Mouse (Mus musculus) spleen, adult 2 months (tissue): ENCODE data around the gene Zdhhc25.

Source experiments
- CTCF ChIP-seq: fragments of 200-500 bp; IDR thresholded peaks from 2 replicates; pipeline ENCODE4 v1.5.1; 2011; ENCODE audit warnings: mild to moderate bottlenecking, inconsistent platforms; ENCODE audit not compliant: insufficient read depth, insufficient read length, insufficient replicate concordance; ENCODE audit errors: extremely low read depth
- POLR2A ChIP-seq: fragments of 200-500 bp; IDR thresholded peaks from 2 replicates; pipeline ENCODE4 v1.6.1; 2011; ENCODE audit warnings: low read depth, low read length, inconsistent platforms

DNA sequence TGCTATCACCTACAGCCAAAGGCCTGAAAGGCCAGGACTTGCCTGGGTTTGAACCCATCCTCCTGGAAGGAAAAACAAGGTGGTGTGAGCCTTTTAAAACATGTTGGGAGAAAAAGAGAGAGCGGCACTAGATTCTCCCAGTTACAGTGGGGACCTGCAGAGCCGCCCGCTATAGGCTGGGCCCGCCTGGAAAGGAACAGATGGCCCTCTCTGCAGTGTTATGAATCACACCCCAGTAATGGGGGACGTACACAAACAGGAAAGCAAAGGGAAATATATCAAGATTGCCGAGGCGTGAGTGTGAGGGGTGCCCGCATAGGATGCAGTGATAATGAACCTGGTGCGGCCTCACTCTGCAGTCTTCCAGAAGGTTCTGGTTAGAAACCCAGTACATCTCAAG, 47.2 kb upstream of the Zdhhc25 start:
- TF ChIP-seq CTCF (no peak), POLR2A (no peak)
